Mouse (Mus musculus) embryonic fibroblast, embryonic 13.5 days (primary cell): ENCODE data around the gene Vipr2.

ENCODE experiments used
- CTCF ChIP-seq: IDR thresholded peaks from 2 replicates; pipeline ENCODE4 v1.5.1; 2011; ENCODE audit warnings: mild to moderate bottlenecking, control low read depth, low read length, moderate library complexity, borderline replicate concordance; ENCODE audit not compliant: insufficient read depth
- POLR2A ChIP-seq: IDR thresholded peaks from 2 replicates; pipeline ENCODE4 v1.6.1; 2011; ENCODE audit warnings: low read depth, mild to moderate bottlenecking, control low read depth, low read length, moderate library complexity

DNA sequence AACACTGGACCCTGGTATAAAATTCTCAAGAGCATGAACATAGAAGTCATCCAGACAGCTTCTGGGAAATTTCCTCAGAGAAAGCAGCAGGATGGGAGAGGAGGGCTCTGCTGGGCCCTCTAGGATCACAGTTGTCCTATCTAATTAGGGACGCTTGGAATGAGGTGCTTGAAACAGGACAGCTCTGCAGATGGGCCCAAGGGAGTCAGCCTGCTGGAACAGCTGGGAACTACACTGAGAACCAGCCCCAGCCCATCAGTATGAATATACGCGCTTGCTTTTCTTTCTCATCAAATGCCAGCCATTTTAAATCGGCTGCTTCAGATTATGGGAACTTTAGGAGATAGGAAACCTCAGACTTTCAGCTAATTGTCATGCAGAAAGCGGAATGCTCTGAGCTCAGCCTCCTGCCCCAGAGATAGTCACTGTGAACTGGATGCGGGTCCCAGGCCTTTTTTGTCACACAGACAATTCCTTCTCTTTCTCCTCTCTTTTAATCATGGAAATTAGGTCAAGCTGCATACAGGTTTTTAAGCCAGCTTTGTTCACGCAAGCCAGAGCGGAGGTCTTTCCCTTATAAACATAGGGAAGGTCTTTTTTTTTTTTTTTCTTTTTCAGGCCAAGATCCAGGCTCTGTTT is 69.6 kb downstream of the Vipr2 start:
- TF ChIP-seq CTCF (no peak), POLR2A (no peak)
